Mouse (Mus musculus): ENCODE results near the gene Nae1.
A peak's percentile ranks its signal among the peaks of the same experiment; 100 is the strongest.
"Not testable (repeated sequence)": the region's sequence is repeated elsewhere in the genome, so short reads cannot be mapped to it uniquely, and the experiment has no call there.

The Nae1 gene

GRCm38 (mm10) chr8:104533971-104534778 lies at the start of gene Nae1, which contains the start of gene Car7:
Nae1 (minus strand) TSS chr8:104534637.
Car7 (plus strand) TSS chr8:104534689.
- peak; percentile 83 for DNase-seq (ENCODE audit: low read depth, low spot score)

GRCm38 (mm10) chr8:104577606-104578005 lies 43.2 kb upstream of the Nae1 start:
- not testable (repeated sequence) for DNase-seq (ENCODE audit: low read depth, low spot score)

GRCm38 (mm10) chr8:104576820-104577219 lies 42.4 kb upstream of the Nae1 start:
- no peak for DNase-seq (ENCODE audit: low read depth, low spot score)

- peak; percentile 64 for DNase-seq (ENCODE audit: low read depth, low spot score)
Measured at GRCm38 (mm10) chr8:104570436-104571343, 36.3 kb upstream of the Nae1 start.

GRCm38 (mm10) chr8:104569559-104569958 lies 35.1 kb upstream of the Nae1 start:
- DNase-seq (ENCODE audit: low read depth, low spot score): no peak

- DNase-seq (ENCODE audit: low read depth, low spot score): no peak
Measured at GRCm38 (mm10) chr8:104565457-104565798, 31.0 kb upstream of the Nae1 start.

- peak; percentile 85 for DNase-seq (ENCODE audit: low read depth, low spot score)
Measured at GRCm38 (mm10) chr8:104564633-104565456, 30.4 kb upstream of the Nae1 start.

- DNase-seq (ENCODE audit: low read depth, low spot score): no peak
Measured at GRCm38 (mm10) chr8:104560731-104561130, 26.3 kb upstream of the Nae1 start.

GRCm38 (mm10) chr8:104557226-104557625 lies 22.8 kb upstream of the Nae1 start:
- DNase-seq (ENCODE audit: low read depth, low spot score): no peak

GRCm38 (mm10) chr8:104555191-104555590 lies 20.8 kb upstream of the Nae1 start:
- DNase-seq (ENCODE audit: low read depth, low spot score): no peak

GRCm38 (mm10) chr8:104543440-104544045 lies 9.1 kb upstream of the Nae1 start:
- DNase-seq (ENCODE audit: low read depth, low spot score): no peak

GRCm38 (mm10) chr8:104542160-104542559 lies 7.7 kb upstream of the Nae1 start:
- peak; percentile 92 for DNase-seq (ENCODE audit: low read depth, low spot score)

GRCm38 (mm10) chr8:104541515-104541880 lies 7.1 kb upstream of the Nae1 start:
- no peak for DNase-seq (ENCODE audit: low read depth, low spot score)

GRCm38 (mm10) chr8:104540710-104541514 lies 6.5 kb upstream of the Nae1 start:
- no peak for DNase-seq (ENCODE audit: low read depth, low spot score)

- no peak for DNase-seq (ENCODE audit: low read depth, low spot score)
Measured at GRCm38 (mm10) chr8:104540238-104540637, 5.8 kb upstream of the Nae1 start.

GRCm38 (mm10) chr8:104539566-104539965 lies 5.1 kb upstream of the Nae1 start:
- peak; percentile 50 for DNase-seq (ENCODE audit: low read depth, low spot score)

GRCm38 (mm10) chr8:104538896-104539295 lies 4.5 kb upstream of the Nae1 start:
- DNase-seq (ENCODE audit: low read depth, low spot score): peak; percentile 39

GRCm38 (mm10) chr8:104536028-104536427 lies 1.6 kb upstream of the Nae1 start:
- no peak for DNase-seq (ENCODE audit: low read depth, low spot score)

GRCm38 (mm10) chr8:104535378-104535777 lies 941 bp upstream of the Nae1 start:
- no peak for DNase-seq (ENCODE audit: low read depth, low spot score)

GRCm38 (mm10) chr8:104534779-104535141 lies 323 bp upstream of the Nae1 start:
- DNase-seq (ENCODE audit: low read depth, low spot score): no peak

Data from telencephalon, adult 2 months (tissue).